Mouse (Mus musculus) left cerebral cortex, adult 2 months (tissue): ENCODE results near the gene Icam2. TPM values are rescaled to one million over a fixed set of nuclear protein-coding genes. Genes with fewer than 3 reads are reported as not detected.

Source experiments
- DNase-seq, 2 experiments: peaks; one replicate each; pipeline ENCODE4 v3.0.0; 2021 to 2022; ENCODE audit warnings: low spot score in 2 of 2, mixed read lengths in 1 of 2; ENCODE audit errors: extremely low spot score in 1 of 2
- H3K27ac ChIP-seq: fragments of 200-600 bp; 2 replicates; pipeline ENCODE4 v1.8.1; 2022
- H3K4me3 ChIP-seq: fragments of 200-600 bp; 2 replicates; pipeline ENCODE4 v1.8.1; 2022
- CTCF ChIP-seq: fragments of 200-600 bp; IDR thresholded peaks from 2 replicates; pipeline ENCODE4 v1.8.1; 2022; ENCODE audit warnings: antibody characterized with exemption, mild to moderate bottlenecking, moderate library complexity
- intact Hi-C: fragments of 180-260 bp; cut with DNase I; formaldehyde crosslinking; loops from one replicate; pipeline ENCODE4 v1.15.1; 2025
- total RNA-seq, 2 experiments: library from RNA; stranded (reverse); gene quantifications; 2 replicates each; pipeline ENCODE4 v1.2.3; 2021

Gene Icam2
- total RNA-seq, 2 experiments from 2014 or later, result 3.2 to 3.6 TPM

DNA sequence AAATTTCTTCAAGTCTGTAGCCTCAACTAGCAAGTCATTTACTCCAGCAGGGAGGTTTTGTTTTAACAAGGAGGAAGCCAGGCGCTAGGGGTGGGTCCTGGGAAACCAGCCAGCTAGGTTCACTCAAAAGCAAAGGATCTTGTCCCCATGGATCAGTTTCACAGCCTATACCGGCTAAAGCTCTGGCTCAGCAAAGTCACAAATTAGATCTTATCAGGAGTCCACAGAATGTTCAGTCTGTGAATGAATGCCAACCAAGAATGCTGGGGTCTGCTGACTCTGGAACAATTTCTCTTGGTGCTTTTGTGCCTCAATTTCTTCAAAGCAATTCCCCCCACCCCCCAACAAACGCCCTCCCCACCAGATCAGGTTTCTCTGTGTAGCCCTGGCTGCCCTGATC, 1.7 kb upstream of the Icam2 start:
- intact Hi-C loops, result loop anchor here (2.0 kb wide), 2 partner anchors 61 to 87 kb away; no protein-coding TSS in a partner anchor

GRCm38 (mm10) chr11:106387020-106387419, 855 bp downstream of the Icam2 start:
- intact Hi-C loops, result no loop called here
- DNase-seq, result no peak
- Histone ChIP-seq H3K27ac (no peak overlapping the region), H3K4me3 (no peak overlapping the region)
- no peak for TF ChIP-seq CTCF

More for the DNA sequence above, 1.7 kb upstream of the Icam2 start:
- Histone ChIP-seq H3K4me3 (no peak overlapping the region), H3K27ac (no peak overlapping the region)
- DNase-seq, result no peak
- TF ChIP-seq CTCF, result no peak

DNA sequence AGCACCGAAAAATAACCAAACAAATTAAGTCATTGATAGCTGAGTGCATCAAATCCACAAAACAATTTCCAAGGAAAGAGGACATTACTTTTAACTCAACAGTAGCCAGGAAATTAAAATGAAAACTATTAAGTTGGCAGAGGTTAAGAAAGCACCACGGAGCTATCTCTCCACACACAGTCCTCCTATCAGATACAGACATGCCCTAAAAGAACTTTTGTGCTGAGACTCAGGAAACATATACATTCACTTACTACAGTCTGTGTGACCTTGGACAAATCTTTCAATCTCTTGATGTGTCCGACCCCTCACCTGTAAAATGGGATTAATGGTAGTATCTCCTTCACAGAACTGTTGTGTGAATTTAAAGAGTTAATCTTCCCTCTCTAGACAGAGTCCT, 1.5 kb downstream of the Icam2 start:
- TF ChIP-seq CTCF, result no peak
- DNase-seq, result no peak
- Histone ChIP-seq H3K27ac (no peak overlapping the region), H3K4me3 (no peak overlapping the region)
- intact Hi-C loops, result no loop called here

DNA sequence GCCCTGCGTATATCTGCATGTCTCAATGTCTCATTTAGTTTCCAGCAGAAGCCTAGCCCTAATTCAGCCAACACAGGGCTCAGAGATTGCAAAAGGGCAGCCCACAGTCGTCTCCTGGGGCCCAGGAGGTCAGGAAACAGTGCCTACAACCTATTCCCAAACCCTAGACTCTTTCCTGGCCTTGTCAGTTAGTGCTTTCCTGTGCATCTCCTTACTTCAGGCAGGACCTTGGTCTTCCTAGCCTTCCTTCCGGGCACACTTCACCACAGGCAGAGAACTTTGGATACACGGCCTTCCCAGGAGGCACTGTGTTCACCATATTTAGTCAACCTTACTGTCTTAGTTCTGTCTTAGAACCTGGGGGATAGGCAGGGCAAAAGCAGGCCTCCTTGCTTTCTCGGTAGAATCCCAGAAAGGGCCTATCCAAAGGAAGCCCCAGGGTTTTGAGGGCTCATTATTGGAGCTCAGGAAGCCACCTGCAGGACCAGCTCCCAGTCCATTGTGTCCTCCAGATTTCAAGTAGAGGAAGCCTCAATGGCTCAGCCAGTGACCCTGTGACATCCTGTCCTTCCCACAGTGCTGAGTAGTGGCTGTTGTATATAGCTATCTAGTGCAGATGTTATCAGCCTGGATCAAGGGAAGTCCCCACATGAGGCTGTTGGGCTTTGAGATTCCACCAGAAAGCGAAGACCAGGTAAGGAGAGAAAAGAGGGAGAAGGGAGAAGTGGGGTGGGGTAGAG, 4.7 kb downstream of the Icam2 start:
- DNase-seq, result no peak
- intact Hi-C loops, result no loop called here
- Histone ChIP-seq H3K4me3 (no peak overlapping the region), H3K27ac (no peak overlapping the region; the same call in 1 of the 2 replicates)
- no peak for TF ChIP-seq CTCF

DNA sequence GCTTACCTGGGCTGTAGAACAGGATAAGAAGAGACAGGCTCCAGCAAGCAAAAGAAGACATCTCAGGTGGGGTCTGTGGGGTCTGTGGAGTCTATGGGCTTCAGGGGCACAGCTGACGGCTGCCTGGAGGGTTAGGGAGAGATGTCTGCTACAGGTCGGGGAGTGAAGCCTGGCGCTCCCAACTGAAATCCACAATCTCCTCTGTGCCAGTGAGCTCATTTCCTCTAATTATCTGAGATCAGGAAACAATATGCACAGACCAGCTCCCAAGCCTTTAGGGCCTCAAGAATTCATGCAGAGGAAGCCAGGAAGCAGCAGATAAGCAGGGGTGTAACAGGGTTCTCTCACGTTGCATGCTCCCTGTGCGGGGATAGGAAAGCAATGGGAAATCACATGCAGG, 5.5 kb downstream of the Icam2 start:
- no peak for TF ChIP-seq CTCF
- DNase-seq, result no peak
- peak overlapping the region; percentile 55 for H3K27ac ChIP-seq
- intact Hi-C loops, result no loop called here
- 0 out of 2 replicates have a peak overlapping the region, but pooled peaks have one; percentile 13 for H3K4me3 ChIP-seq

DNA sequence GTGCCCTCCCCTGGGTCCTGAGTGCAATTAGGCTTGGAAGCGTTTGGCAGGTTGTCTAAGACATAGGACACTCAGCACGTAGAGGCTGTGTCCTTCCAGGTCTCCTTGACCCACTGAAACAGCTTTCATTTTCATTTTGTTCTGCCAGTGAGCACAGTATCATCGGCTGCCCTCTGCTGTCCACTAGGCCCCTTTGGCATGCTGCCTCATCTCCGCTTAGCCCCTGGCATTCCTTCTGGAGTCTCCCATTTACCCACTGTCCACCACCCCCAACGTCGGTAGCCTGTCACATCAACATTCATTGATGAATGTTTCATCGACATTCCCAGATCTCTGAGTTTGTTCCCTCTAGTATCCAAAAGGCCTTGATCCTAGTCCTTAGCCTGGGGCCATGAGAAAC, 6.0 kb downstream of the Icam2 start:
- intact Hi-C loops, result no loop called here
- no peak; the same call in 1 of the 2 replicates for TF ChIP-seq CTCF
- peak overlapping the region; percentile 55 for H3K27ac ChIP-seq
- H3K4me3 ChIP-seq, result 0 out of 2 replicates have a peak overlapping the region, but pooled peaks have one; percentile 13
- no peak for DNase-seq

GRCm38 (mm10) chr11:106381011-106381410, 6.9 kb downstream of the Icam2 start:
- intact Hi-C loops, result no loop called here
- TF ChIP-seq CTCF, result no peak
- H3K4me3 ChIP-seq, result no peak overlapping the region
- no peak overlapping the region for H3K27ac ChIP-seq
- DNase-seq, result no peak

DNA sequence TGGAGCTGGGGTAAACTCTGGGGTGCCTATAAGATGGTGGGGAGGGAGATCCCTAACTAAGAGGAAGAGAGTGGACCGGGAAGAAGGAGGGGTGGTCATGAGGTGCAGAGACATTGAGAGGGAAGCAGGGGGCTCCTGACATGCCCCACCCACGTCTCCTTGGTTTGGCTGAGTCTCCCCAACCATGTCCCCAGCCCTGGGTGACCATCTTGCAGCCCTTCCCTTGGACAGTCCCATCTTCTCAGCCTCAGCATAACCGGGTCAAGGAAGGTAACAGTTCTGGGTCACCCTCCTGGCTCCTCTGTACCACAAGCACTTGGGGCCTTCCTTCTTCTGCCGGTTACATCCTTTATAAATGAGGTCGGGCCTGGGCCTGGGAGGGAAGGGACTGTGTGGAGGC, 12.9 kb downstream of the Icam2 start:
- no peak for DNase-seq
- no peak overlapping the region for H3K4me3 ChIP-seq
- no peak for TF ChIP-seq CTCF
- H3K27ac ChIP-seq, result no peak overlapping the region
- intact Hi-C loops, result no loop called here

- Histone ChIP-seq H3K27ac (no peak overlapping the region), H3K4me3 (no peak overlapping the region)
- DNase-seq, result no peak
- intact Hi-C loops, result no loop called here
- no peak for TF ChIP-seq CTCF
These were observed 13.3 kb downstream of the Icam2 start for GRCm38 (mm10) chr11:106374559-106374958.

GRCm38 (mm10) chr11:106373998-106374397, 13.9 kb downstream of the Icam2 start:
- TF ChIP-seq CTCF, result no peak

DNA sequence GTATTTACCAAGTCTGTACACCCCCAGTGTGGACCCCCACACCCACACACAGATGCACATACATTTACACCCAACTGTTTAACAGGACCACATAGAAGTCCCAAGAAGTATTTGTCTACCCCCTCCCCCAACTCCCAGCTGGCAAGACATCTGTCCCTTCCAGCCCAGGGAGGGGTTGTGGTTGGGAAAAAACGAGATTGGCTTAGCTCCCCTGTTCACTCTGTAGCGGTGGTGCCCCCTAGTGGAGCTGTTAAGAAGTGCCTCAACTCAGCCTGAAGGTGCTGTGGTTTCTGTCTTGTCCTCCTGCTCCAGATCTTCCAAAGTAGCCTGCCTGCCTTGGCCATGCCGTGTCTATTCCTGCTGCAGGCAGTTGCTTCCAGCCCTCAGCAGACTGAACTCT, 21.6 kb downstream of the Icam2 start:
- peak; percentile 90 for TF ChIP-seq CTCF
- Histone ChIP-seq H3K4me3 (no peak overlapping the region), H3K27ac (no peak overlapping the region)
- peak; percentile 59 to 80 for DNase-seq
- intact Hi-C loops, result loop anchor here (5.0 kb wide), 1 partner anchor 64 kb away; the partner anchor contains the start of gene Gh

More at GRCm38 (mm10) chr11:106373998-106374397, 13.9 kb downstream of the Icam2 start:
- H3K4me3 ChIP-seq, result no peak overlapping the region
- no peak for DNase-seq
- intact Hi-C loops, result no loop called here
- H3K27ac ChIP-seq, result no peak overlapping the region

DNA sequence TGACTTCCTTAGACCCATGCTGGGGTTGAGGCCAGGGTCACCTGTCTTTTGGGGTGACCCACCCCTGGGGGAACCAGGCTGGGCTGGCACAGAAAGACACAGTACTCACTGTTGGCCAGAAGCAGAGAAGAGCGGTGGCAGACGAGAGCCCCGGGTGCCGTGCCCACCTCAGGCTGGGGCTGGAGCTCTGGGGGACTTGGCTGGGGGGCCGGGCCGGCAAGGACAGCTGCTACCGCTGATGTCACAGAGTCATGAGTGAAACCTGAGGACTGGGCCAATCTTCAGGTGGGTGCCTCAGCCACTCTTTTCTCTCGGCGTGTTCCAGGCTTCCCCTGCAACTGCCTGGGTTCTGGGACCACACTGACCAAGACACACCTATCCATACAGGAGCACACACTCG, 22.5 kb downstream of the Icam2 start, which contains the start of gene Prr29:
TSS of gene Prr29 (plus strand) at position 107 of the 400 bp plus-strand sequence.
- Histone ChIP-seq H3K4me3 (no peak within 1 kb of the TSS), H3K27ac (no peak within 1 kb of the TSS)
- intact Hi-C loops, result loop anchor here (5.0 kb wide), 1 partner anchor 63 kb away; the partner anchor contains the start of gene Gh
- TF ChIP-seq CTCF, result no peak
- DNase-seq, result no peak
